Mouse (Mus musculus) lung, embryonic 14.5 days (tissue): ENCODE measurements at regions not wholly inside any gene's neighbourhood (a gene's known extent, or its start where the extent isn't known, plus 50 kb on each side); places are given as distances from the start of the nearest gene placed in this dataset.

Experiments used
- ATAC-seq: fragments of 200-750 bp; cut with Nextera tagmentation; 2 replicates; pipeline ENCODE4 v1.8.0; 2017; ENCODE audit warnings: mild to moderate bottlenecking, moderate TSS enrichment, moderate library complexity; ENCODE audit not compliant: insufficient read depth
- DNase-seq: peaks from one replicate; pipeline ENCODE4 v3.0.0-alpha.2; 2015
- H3K27ac ChIP-seq: fragments of 300-500 bp; sonication (generic); 2 replicates; pipeline ENCODE4 v1.5.1; 2014; ENCODE audit warnings: low read depth, mild to moderate bottlenecking, moderate library complexity
- H3K27me3 ChIP-seq: fragments of 300-500 bp; sonication (generic); 2 replicates; pipeline ENCODE4 v1.6.1; 2014; ENCODE audit warnings: low read length, control low read depth; ENCODE audit not compliant: insufficient read depth
- H3K36me3 ChIP-seq: fragments of 300-500 bp; sonication (generic); 2 replicates; pipeline ENCODE4 v1.6.1; 2014; ENCODE audit warnings: control low read depth; ENCODE audit not compliant: insufficient read depth
- H3K4me1 ChIP-seq: fragments of 300-500 bp; sonication (generic); 2 replicates; pipeline ENCODE4 v1.6.1; 2014; ENCODE audit warnings: antibody characterized with exemption, control low read depth; ENCODE audit not compliant: insufficient read depth
- H3K4me2 ChIP-seq: fragments of 300-500 bp; sonication (generic); 2 replicates; pipeline ENCODE4 v1.6.1; 2014; ENCODE audit warnings: mild to moderate bottlenecking
- H3K4me3 ChIP-seq: fragments of 300-500 bp; sonication (generic); 2 replicates; pipeline ENCODE4 v1.5.1; 2014; ENCODE audit warnings: low read depth, low read length
- H3K9ac ChIP-seq: fragments of 300-500 bp; sonication (generic); 2 replicates; pipeline ENCODE4 v1.6.1; 2014
- H3K9me3 ChIP-seq: fragments of 300-500 bp; sonication (generic); 2 replicates; pipeline ENCODE4 v1.6.1; 2016; ENCODE audit warnings: low read depth, low read length, control low read depth
- CTCF ChIP-seq: IDR thresholded peaks from 2 replicates; pipeline ENCODE4 v1.5.1; 2016; ENCODE audit warnings: antibody characterized with exemption, low read depth
- WGBS: fragments of 180-500 bp; shearing (Covaris S2); extraction: QIAGEN DNeasy Blood & Tissue Kit; methylation state at CpG from one replicate; pipeline ENCODE4 v1.1.7; 2014; 5-methylcytosine and 5-hydroxymethylcytosine counted together

- Histone ChIP-seq H3K36me3 (no peaks in the 10 kb centered on the region), H3K27me3 (no peaks in the 10 kb centered on the region), H3K4me1 (no peaks in the 10 kb centered on the region), H3K4me3 (no peak overlapping the region), H3K9me3 (no peaks in the 10 kb centered on the region), H3K9ac (no peak overlapping the region), H3K4me2 (no peak overlapping the region), H3K27ac (no peak overlapping the region)
- DNase-seq (peak; percentile 54), ATAC-seq (peak; percentile 58)
- no peak for TF ChIP-seq CTCF
- WGBS: 81% methylated on average over 3 of the region's 3 CpGs
Measured at GRCm38 (mm10) chr14:109115583-109115982, 201.6 kb upstream of the Slitrk1 start.
